Mouse (Mus musculus) cerebellum, adult 9-11 months (tissue): ENCODE measurements around the gene Utf1.

ENCODE experiments used
- DNase-seq: peaks from one replicate; pipeline ENCODE4 v3.0.0; 2022

Utf1 gene

DNA sequence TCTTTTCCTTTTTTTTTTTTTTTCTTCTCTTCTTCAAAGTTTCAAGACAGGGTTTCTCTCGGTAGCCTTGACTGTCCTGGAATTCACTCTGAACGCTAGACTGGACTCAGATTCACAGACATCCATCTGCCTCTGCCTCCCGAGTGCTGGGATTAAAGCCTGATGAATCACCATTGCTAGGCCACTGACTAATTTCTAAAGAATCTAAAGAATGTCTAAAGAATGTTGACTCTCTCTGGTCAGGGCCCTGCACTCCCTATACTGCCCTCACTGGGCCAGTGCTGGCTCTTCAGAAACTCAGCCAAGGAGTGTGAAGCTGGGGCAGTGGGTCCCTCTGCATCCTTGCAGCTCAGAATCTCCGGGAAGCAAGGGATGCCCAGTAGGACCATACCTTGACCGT is 31.9 kb downstream of the Utf1 start:
- DNase-seq: no peak

DNA sequence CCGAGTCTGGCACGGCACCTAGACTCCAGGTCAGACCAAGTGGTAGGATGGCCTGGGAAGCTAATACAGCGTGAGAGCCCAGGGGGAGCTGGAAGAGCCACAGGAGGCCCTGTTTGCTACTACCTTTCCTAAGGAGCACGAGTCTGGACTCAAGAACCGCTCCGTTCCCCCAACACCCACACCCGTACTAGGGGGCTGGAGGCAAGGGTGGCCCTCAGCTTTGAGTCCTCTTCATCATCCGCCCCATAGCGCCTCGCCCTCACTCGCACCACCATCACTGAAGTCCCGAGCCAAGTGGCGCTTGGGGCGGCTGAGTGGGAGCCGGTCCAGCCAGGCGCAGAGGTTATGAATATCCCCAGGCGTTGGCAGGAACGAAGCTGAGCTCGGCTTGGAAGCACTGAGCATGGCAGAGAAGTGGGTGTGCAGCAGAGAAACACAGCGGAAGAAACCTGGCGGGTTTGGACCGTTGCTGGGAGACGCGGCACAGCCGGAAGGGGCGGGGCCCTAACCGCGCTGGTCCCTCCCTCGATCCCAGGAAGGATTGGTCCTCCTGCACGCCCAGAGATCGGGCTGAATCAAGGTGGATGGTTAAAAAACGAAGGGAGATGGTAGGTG is 34.8 kb downstream of the Utf1 start, which contains the start of gene 6430531B16Rik:
Gene 6430531B16Rik, minus strand, starts transcription at position 478 of the 615 bp plus-strand sequence.
- DNase-seq: peak; percentile 84

DNA sequence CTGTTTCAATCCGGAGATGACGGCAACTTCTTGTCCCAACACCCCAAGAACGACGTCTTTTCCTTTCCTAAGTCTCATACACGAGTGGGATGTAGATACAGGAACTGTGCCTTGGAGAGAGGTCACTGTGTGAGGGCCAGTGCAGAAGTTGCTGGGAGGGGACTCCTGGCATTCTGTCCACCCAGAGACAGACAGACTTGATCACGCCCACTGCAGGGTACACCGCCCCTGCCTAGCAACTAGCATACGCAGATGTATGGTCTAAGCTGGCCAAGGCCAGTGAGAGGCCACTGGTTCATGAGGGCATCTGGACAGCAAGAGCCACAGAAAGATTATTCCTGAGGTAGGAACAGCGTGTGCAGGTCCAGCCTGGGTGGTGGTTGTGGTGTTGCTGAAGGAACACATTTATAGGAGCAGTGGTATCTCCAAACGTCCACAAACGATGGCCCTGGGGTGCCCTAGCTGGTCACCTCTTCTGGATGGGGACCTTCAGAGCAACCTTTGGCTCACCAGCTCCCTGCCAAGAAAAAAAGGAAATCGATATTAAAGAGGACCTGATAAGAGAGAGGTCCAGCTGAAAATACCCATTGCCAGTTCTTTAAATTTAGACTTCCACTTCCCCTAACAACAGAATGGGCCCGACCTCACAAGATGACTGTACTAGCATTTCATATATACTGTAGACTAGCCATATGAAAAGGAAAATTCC is 35.6 kb downstream of the Utf1 start:
- peak; percentile 29 for DNase-seq

DNA sequence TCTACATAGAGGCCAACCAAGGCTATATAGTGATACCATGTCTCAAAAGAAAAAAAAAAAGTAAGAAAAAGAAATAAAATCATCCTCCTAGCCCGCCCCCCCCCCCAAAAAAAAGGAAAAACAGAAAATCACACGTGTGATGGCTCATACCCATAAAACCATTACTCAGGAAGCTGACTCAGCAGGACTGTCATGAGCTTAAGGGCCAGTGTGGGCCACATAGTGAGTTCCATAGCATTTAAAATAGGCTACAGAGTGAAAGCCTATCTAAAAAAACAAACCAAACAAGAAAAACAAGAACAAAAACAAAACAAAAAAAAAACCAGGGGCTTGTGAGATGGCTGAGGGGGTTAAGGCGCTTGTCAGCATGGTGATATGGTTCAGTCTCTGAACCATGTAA is 37.2 kb downstream of the Utf1 start:
- no peak for DNase-seq

DNA sequence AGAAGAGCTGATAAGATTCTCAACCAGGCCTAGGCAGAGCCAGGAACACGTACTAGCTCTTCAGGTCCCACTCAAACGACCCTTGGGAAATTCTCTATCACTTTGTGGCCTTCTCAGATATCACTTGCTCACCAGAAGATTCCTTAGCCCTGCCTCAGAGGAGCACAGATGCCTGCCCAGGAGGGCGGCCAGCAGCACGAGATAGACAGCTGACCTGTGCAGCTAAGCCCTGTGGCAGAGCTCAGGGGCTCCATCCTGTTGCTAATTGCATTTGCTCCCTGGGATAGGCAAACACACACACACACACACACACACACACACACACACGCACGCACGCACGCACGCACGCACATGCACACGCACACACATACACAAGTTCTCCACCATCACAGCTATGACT is 38.5 kb downstream of the Utf1 start:
- no peak for DNase-seq

DNA sequence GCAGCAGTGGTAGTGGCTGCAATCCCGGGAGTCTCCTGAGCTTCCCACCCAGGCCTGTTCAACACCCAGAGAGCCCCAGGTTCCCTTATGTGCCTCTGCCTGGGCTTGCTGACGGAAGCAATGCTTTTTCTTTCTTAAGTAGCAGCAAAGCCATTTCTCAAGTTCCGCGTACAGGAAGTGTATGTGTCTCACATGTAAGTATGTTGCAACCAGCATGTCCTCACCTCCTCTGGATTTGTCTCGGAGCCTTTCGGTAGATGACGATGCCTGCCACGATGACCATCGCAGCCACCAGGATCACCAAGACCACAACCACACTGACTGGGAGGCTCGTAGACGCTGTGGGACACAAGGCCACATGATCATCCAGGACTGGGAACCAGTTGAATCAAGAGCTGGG is 40.9 kb downstream of the Utf1 start:
- DNase-seq: no peak

DNA sequence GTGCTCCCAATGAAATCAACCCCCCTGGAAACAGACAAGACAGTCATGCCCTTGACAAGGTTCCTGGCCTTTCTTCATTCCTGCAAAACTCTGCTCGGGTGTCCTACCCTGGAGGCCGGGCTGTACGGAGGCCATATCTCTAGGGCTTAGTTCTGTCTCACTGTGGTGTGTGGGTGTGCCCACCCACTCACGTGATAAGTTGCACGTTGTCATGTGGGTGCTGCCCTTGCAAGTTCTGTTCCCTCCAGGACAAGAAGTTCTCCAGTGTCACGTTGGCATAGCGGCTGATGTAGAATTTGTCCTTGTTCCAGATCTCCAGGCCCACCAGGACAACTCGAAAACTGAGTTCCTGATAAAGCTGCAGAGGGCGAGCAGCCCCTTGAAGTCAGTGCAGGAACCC is 44.7 kb downstream of the Utf1 start:
- no peak for DNase-seq

DNA sequence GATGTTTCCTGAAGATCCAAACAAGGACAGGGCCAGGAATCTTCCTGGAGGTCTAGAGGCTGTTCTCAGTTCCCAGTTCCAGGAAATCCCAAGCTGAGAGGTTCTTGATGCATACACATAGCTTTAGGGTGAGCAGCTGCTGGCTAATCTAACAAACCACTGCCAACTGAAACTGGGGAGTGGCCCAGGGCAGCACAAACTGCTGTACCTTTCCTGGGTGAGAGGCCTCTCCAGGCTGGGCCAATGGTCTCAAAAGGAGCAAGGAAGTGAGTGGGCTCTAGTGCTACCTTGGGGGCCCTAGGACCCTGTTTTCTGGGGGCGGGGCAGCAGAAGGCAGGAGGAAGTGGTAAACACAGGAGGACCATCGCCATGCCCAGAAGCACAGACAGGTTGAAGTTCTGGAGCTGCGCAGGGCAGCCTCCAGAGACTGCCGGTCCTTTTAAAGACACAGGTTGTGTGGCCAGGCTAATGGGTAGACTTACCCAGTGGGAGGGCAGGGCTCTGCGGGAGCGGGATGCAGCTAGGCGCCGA is 47.3 kb downstream of the Utf1 start:
- DNase-seq: no peak

DNA sequence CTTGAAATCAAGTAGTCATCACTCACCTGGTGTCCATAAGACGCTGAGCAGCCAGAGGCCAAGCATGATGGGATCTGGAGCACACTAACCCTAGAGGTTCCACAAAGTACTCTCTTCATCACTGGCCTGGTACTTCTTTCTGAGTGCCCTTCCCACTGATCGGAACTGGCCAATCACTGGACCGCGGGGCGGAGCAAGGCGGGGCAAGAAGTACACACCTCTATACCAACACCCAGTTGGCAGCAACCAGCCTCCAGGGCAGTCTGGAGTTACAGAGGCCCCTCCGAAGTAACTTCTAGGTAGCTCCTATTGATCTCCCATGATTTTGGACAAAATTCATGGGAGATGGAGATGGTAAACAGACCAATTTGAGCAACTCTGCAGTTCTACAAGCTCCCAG is 48.8 kb downstream of the Utf1 start, which contains the start of gene Adam8:
Gene Adam8, minus strand, starts transcription at position 157 of the 400 bp plus-strand sequence.
- no peak for DNase-seq

DNA sequence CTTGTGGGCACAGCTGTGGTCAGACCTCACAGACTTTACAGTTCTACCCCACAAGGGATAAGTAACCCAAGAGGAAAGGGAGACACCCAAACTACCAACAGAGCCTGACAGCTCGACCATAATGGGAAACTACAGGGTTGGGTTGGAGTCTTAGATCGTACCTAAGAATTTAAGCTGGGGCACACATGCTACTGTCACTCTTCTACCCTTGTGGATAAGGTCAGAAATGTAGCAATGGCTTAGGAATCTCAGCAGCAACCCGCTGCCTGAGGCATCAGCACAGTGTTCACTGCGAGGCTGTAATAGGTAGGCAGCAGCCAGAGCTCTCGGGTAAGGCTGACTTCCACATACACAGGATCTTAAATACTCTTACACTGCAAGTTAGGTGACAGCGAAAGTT is 49.9 kb downstream of the Utf1 start:
- DNase-seq: no peak

DNA sequence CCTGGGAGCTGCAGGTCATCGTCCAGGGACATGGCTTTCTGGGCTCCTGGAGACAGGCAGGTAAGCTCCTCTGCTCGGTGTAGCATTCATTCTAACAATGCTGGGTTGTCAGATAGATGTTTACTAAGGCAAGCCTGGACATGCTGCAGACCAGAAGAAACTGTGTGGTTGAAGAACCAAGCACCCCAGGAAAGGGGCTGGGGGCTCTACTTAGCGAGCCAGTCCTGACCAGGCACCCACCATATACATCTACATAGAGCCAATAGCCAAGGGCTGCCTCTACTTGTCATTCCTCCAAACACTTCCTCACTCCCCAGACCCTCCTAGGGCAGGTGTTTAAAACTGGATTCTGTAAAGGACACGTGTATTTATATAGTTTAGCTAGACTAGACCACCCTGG is 50.6 kb downstream of the Utf1 start:
- no peak for DNase-seq

DNA sequence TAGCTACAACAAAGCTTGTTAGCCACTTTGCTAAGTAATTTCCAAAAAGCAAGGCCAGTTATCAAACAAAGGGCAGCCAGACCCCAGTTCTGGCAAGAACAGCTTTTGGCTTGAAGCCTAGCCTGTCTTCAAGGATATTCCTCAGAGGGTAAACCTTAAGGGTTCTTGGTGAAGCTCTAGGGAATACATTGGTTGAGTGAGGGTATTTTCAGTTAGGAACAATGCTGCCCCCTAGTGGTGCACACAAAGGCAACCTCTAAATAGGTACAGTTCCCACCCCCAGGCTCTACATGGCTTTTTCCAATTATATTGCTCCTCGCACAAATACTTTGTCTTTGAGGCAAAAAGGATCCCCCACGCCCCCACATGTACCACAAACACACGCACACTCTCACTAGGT is 51.1 kb downstream of the Utf1 start:
- peak; percentile 36 for DNase-seq
